Mouse (Mus musculus) olfactory bulb, adult 2 months (tissue): ENCODE measurements around the gene Cdc6.

Source experiments
- CTCF ChIP-seq: fragments of 200-500 bp; IDR thresholded peaks from 2 replicates; pipeline ENCODE4 v1.5.1; 2012; ENCODE audit warnings: low read depth, mild to moderate bottlenecking, low read length, moderate library complexity; ENCODE audit not compliant: insufficient read depth
- POLR2A ChIP-seq: fragments of 200-500 bp; IDR thresholded peaks from 2 replicates; pipeline ENCODE4 v1.6.1; 2012; ENCODE audit warnings: mild to moderate bottlenecking, low read depth, low read length, moderate library complexity; ENCODE audit not compliant: insufficient read depth

GRCm38 (mm10) chr11:98944897-98945604, 37.5 kb downstream of the Cdc6 start:
- TF ChIP-seq CTCF = no peak
- no peak for TF ChIP-seq POLR2A
